Mouse (Mus musculus): ENCODE data around the gene 1810065E05Rik. TPM values are rescaled to one million over a fixed set of nuclear protein-coding genes. Genes with fewer than 3 reads are reported as not detected.

The 1810065E05Rik gene
- polyA plus RNA-seq (2016; fragmentation: Nextera tagmentation; extraction: Ambion mirVana), result not detected in 2 replicates

DNA sequence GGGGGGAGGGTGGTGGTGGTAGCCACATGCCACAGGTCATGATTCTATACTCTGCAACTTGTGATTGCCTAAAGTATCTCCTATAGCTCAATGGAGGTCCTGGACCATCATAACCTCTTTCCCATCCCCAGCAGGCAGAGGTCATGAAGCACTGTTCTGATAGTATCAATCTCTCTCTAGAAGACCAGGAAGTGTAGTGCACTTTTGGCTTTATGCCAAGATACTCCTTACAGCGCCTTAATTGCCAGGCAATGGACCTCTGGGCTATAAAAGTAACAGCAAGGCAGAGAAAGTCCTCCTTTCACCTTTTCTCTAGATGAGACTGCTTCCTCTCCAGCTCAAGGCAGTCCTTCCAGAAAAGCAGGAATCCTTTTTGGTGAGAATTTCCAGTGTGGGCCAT is at the start of gene 1810065E05Rik:
TSS of gene 1810065E05Rik (plus strand) at position 297 of the 400 bp plus-strand sequence.
- Histone ChIP-seq H3K36me3 (no peaks in the 10 kb centered on the region), H3K4me1 (no peaks in the 10 kb centered on the region), H3K9ac (no peak within 1 kb of the TSS), H3K27ac (no peak within 1 kb of the TSS), H3K4me2 (replicated peaks) (no peak within 1 kb of the TSS), H3K27me3 (replicated peaks) (no peaks in the 10 kb centered on the region), H3K4me3 (no peak within 1 kb of the TSS), H3K9me3 (no peaks in the 10 kb centered on the region)
- 61% methylated on average over 1 of the region's 1 CpGs for WGBS
- ATAC-seq (ENCODE audit: low FRiP score, low read depth), result no peak

DNA sequence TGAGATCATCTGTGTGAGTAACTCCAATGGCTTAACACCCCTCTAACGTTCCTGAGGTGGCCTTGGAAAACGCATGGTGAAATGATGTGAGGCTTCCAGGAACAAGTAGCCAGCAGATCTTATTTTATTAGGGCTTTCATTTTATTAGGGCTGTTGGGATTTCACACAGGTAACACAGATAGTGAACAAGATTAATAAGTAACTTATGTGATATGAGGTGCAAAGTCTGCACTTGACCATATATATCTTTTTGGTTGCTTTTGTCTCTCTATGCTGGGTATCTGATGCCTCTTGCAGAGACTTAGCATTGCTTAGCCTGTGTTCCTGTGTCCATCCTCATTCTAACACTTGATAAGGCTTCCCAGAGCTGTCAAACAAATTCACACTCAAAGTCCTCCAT is 43.6 kb upstream of the 1810065E05Rik start:
- no peak for ATAC-seq (ENCODE audit: low FRiP score, low read depth)
- WGBS, result 88% methylated on average over 2 of the region's 2 CpGs
- Histone ChIP-seq H3K4me3 (no peak overlapping the region), H3K27ac (no peak overlapping the region), H3K4me1 (no peaks in the 10 kb centered on the region), H3K9me3 (no peaks in the 10 kb centered on the region), H3K36me3 (no peaks in the 10 kb centered on the region), H3K4me2 (replicated peaks) (no peak overlapping the region), H3K27me3 (replicated peaks) (no peaks in the 10 kb centered on the region), H3K9ac (no peak overlapping the region)

DNA sequence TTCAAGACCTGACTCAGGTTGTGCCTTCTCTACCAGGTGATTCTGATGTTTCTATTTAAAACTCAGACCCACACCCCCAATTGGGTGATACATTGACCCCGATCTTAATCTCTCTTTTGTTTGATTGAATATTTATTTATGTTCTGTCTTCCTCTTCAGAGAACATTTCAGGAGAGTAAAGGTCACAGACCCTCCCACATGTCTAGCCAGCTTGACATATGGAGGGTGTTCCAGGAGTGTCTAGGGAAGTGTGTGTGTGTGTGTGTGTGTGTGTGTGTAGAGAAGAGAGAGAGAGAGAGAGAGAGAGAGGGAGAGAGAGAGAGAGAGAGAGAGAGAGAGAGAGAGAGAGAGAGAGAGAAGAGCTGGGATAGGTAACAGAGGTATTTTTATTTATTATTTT is 43.2 kb upstream of the 1810065E05Rik start:
- 71% methylated on average over 1 of the region's 1 CpGs for WGBS
- no peak for ATAC-seq (ENCODE audit: low FRiP score, low read depth)

DNA sequence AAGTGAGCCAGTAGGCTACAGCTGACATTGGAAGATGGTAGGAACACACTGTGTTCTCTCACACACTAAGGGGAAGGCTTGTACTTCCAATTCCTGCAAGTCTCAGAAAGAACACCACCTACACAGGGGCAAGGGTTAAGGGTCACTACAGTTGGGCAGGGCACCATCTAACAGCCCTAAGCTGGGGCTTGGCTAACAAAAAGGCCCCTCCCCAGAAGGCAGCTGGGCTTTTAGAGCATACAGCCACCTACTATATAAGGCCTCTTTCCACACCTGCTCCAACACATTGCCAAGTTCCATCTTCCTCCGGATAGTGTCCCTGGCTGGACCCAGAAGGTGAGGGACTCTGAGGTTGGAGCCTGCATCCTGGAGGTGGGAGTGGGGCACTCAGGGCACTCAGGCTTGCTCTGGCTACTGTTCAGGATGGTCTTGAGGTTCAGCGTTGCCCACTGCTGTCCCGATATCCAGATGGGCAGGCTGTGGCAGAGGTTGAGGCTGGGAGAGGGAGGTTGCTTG is 42.1 kb upstream of the 1810065E05Rik start, which contains the start of gene Lypd8:
TSS of gene Lypd8 (plus strand) at position 281 of the 516 bp plus-strand sequence.
- H3K9me3 ChIP-seq, result no peaks in the 10 kb centered on the region
- no peak within 1 kb of the TSS for H3K9ac ChIP-seq
- H3K36me3 ChIP-seq, result no peaks in the 10 kb centered on the region
- H3K27me3 ChIP-seq (replicated peaks), result no peaks in the 10 kb centered on the region
- H3K4me1 ChIP-seq, result no peaks in the 10 kb centered on the region
- 89% methylated on average over 3 of the region's 3 CpGs for WGBS
- H3K4me3 ChIP-seq, result no peak within 1 kb of the TSS
- H3K27ac ChIP-seq, result no peak within 1 kb of the TSS
- ATAC-seq (ENCODE audit: low FRiP score, low read depth), result no peak
- H3K4me2 ChIP-seq (replicated peaks), result no peak within 1 kb of the TSS

More for the DNA sequence above, 43.2 kb upstream of the 1810065E05Rik start:
- no peaks in the 10 kb centered on the region for H3K27me3 ChIP-seq (replicated peaks)
- H3K4me2 ChIP-seq (replicated peaks), result no peak overlapping the region
- no peaks in the 10 kb centered on the region for H3K36me3 ChIP-seq
- no peak overlapping the region for H3K4me3 ChIP-seq
- no peak overlapping the region for H3K27ac ChIP-seq
- H3K9me3 ChIP-seq, result no peaks in the 10 kb centered on the region
- no peaks in the 10 kb centered on the region for H3K4me1 ChIP-seq
- H3K9ac ChIP-seq, result no peak overlapping the region

DNA sequence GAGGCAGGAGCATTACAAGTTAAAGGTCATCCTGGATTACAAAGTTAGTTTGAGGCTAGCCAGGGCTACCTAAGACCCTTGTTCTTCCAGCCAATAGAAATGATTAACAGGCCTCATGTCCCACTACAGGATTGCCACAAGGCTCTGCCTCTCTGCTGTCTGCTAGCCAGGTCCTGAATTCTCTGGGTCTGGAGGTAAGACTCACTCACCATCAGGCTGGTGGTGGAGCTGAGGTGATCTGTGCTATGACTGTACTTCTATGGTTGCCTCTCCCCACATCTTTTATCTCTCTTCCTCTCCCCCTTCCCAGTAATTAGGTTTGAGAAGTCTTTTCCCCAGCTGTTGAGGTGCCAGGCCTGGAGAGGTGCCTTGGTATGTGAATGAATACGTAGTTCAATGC is 41.4 kb upstream of the 1810065E05Rik start:
- H3K27ac ChIP-seq, result no peak overlapping the region
- H3K4me3 ChIP-seq, result no peak overlapping the region
- no peaks in the 10 kb centered on the region for H3K36me3 ChIP-seq
- 93% methylated on average over 1 of the region's 1 CpGs for WGBS
- no peak for ATAC-seq (ENCODE audit: low FRiP score, low read depth)
- no peak overlapping the region for H3K9ac ChIP-seq
- H3K4me1 ChIP-seq, result no peaks in the 10 kb centered on the region
- no peaks in the 10 kb centered on the region for H3K27me3 ChIP-seq (replicated peaks)
- H3K9me3 ChIP-seq, result no peaks in the 10 kb centered on the region
- no peak overlapping the region for H3K4me2 ChIP-seq (replicated peaks)

DNA sequence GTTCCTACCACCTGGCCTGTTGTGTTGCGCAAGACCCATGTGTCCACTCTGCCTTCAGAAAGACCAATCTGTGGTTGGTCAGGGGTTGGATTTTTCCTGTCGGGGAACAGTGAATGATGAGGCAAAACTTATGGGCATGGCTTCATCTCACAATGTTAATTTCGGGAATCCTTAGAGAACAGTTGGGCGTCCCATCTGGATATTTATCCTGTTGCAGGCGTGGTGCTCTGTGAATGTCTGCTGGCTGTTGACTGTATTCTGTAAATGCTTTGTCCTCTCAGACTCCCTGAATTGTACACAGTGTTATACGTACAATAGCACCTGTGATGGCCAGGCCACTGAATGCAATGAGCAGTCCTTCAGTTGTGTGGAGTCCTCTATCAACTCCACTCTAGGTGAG is 38.4 kb upstream of the 1810065E05Rik start:
- H3K4me1 ChIP-seq, result no peaks in the 10 kb centered on the region
- H3K9ac ChIP-seq, result no peak overlapping the region
- WGBS, result 91% methylated on average over 6 of the region's 6 CpGs
- H3K36me3 ChIP-seq, result no peaks in the 10 kb centered on the region
- no peak overlapping the region for H3K4me3 ChIP-seq
- ATAC-seq (ENCODE audit: low FRiP score, low read depth), result no peak
- H3K27ac ChIP-seq, result no peak overlapping the region
- no peaks in the 10 kb centered on the region for H3K9me3 ChIP-seq
- no peaks in the 10 kb centered on the region for H3K27me3 ChIP-seq (replicated peaks)
- H3K4me2 ChIP-seq (replicated peaks), result no peak overlapping the region

DNA sequence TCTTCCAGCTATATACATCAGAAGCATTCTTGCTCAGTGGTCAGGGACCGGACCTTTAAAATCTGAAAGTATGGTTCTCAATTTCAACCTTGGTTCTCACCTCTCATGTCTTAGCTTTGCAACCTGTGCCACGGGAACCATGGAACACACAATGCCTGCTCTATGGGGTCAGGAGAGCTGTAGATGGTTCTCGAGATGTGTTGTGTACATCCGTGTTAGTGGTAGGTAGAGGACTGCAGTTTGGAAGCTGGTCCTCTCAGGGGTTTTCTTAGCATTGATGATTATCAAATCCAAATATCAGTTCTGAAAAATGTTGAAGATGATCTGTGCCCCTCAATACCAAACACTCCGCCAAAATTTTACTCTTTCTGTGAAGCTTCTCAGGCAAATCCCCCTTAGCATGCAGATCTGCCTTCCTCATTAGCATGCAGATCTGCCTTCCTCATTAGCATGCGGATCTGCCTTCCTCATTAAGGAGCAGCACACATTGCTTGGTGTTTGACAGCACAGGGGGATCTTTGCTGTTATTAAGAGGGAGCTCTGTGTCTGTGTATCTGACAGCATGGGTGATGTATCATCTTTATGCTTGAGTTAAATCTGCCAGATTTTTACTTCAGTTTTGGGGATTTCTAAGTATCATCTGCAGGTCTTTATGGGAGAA is 20.8 kb upstream of the 1810065E05Rik start:
- ATAC-seq (ENCODE audit: low FRiP score, low read depth), result peak; percentile 58; the same call in 1 of the 2 replicates
- Histone ChIP-seq H3K9ac (no peak overlapping the region), H3K4me3 (no peak overlapping the region), H3K4me1 (no peaks in the 10 kb centered on the region), H3K36me3 (no peaks in the 10 kb centered on the region), H3K4me2 (replicated peaks) (no peak overlapping the region), H3K27me3 (replicated peaks) (no peaks in the 10 kb centered on the region), H3K9me3 (no peaks in the 10 kb centered on the region), H3K27ac (no peak overlapping the region)
- 51% methylated on average over 6 of the region's 6 CpGs for WGBS

DNA sequence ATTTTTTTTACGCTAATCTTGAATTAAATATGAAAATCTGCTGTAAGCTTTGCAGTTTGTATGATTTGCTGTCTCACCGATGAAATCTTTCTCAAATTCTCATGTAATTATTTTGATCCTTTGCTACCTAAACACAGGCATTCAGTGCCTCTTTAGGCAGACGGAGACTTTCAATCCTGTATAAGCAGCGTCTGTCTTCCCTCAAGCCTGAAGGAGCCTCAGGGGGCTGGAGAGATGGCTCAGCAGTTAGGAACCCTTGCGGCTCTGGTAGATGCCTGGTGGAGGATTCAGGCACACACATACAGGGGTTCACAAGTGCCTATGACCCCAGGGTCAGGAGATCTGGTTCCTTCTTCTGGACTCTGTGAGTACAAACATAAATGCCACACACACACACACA is 20.3 kb upstream of the 1810065E05Rik start:
- no peak overlapping the region for H3K27ac ChIP-seq
- WGBS, result 49% methylated on average over 5 of the region's 5 CpGs
- ATAC-seq (ENCODE audit: low FRiP score, low read depth), result 0 out of 2 replicates have a peak, but pooled peaks have one; percentile 29

DNA sequence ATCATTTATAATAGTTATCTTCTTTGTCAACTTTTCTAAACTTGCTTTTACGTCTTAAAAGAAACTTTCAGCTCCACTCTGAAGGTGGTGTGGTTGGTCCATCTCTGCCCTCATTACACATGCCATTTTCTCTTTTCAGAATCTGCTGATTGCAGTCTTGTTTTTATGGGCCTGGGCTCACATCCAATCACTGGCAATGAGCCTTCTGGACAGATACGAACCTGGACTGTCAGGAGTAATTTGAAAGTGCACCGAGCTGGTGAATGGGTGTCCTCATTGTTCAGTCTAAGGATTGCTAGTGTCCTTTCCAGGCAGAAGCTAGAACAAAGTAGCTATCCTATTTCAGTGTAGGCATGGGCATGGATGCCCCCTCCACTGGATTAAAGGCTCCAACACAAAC is 12.8 kb upstream of the 1810065E05Rik start:
- Histone ChIP-seq H3K27ac (no peak overlapping the region), H3K4me2 (replicated peaks) (no peak overlapping the region), H3K36me3 (no peaks in the 10 kb centered on the region), H3K4me1 (no peaks in the 10 kb centered on the region), H3K9me3 (no peaks in the 10 kb centered on the region), H3K27me3 (replicated peaks) (no peaks in the 10 kb centered on the region), H3K9ac (no peak overlapping the region), H3K4me3 (no peak overlapping the region)
- 75% methylated on average over 3 of the region's 3 CpGs for WGBS
- ATAC-seq (ENCODE audit: low FRiP score, low read depth), result no peak

More for the DNA sequence above, 20.3 kb upstream of the 1810065E05Rik start:
- no peak overlapping the region for H3K4me2 ChIP-seq (replicated peaks)
- no peaks in the 10 kb centered on the region for H3K27me3 ChIP-seq (replicated peaks)
- no peaks in the 10 kb centered on the region for H3K9me3 ChIP-seq
- H3K4me1 ChIP-seq, result no peaks in the 10 kb centered on the region
- H3K9ac ChIP-seq, result no peak overlapping the region
- no peaks in the 10 kb centered on the region for H3K36me3 ChIP-seq
- no peak overlapping the region for H3K4me3 ChIP-seq

DNA sequence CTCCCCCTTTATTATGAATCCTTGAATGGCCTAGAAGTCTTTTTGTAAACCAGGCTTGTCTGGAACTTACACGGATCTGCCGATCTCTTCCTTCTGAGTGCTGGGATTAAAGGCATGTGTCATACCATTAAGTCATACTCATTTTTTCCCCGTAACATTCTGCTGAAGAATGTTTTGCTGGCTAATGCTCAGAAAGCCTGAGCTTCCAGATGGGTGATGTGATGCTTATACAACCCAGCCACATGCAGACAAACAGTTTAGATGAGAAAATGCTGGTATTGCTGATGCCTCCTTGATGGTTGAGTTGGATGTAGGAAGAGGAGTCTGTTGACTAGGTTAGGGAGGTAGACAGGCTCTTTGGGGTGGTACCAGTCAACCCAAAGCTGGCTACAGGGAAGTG is 2.6 kb upstream of the 1810065E05Rik start:
- Histone ChIP-seq H3K4me1 (no peaks in the 10 kb centered on the region), H3K36me3 (no peaks in the 10 kb centered on the region), H3K27ac (no peak overlapping the region), H3K4me2 (replicated peaks) (no peak overlapping the region), H3K27me3 (replicated peaks) (no peaks in the 10 kb centered on the region), H3K9ac (no peak overlapping the region), H3K4me3 (no peak overlapping the region), H3K9me3 (no peaks in the 10 kb centered on the region)
- 89% methylated on average over 3 of the region's 3 CpGs for WGBS
- no peak for ATAC-seq (ENCODE audit: low FRiP score, low read depth)

DNA sequence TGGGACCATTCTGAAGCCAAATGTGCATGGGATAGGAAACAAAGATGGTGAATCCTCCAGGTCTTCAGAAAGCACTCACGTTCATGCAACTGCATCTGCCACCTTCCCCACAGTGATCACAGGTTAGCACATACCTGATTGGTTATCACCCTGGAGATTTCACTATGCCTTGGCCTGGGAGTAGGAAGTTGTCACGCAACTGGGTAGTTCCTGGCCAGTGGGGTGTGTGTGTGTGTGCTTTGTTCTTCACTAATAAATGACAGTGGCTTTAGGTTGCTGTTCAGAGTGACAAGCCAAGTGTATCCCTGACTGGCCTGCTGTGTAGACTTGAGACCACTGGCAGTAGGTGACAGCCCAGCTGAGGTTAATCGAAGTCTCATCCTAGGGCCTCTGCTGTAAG is 11.3 kb downstream of the 1810065E05Rik start, which contains the start of gene Gm12253:
TSS of gene Gm12253 (plus strand) at position 301 of the 400 bp plus-strand sequence.
- no peak for ATAC-seq (ENCODE audit: low FRiP score, low read depth)
- 89% methylated on average over 3 of the region's 3 CpGs for WGBS
- H3K4me3 ChIP-seq, result no peak within 1 kb of the TSS
- no peak within 1 kb of the TSS for H3K9ac ChIP-seq
- H3K27me3 ChIP-seq (replicated peaks), result no peaks in the 10 kb centered on the region
- no peaks in the 10 kb centered on the region for H3K9me3 ChIP-seq
- H3K4me2 ChIP-seq (replicated peaks), result no peak within 1 kb of the TSS
- H3K27ac ChIP-seq, result no peak within 1 kb of the TSS
- no peaks in the 10 kb centered on the region for H3K36me3 ChIP-seq
- H3K4me1 ChIP-seq, result no peaks in the 10 kb centered on the region

DNA sequence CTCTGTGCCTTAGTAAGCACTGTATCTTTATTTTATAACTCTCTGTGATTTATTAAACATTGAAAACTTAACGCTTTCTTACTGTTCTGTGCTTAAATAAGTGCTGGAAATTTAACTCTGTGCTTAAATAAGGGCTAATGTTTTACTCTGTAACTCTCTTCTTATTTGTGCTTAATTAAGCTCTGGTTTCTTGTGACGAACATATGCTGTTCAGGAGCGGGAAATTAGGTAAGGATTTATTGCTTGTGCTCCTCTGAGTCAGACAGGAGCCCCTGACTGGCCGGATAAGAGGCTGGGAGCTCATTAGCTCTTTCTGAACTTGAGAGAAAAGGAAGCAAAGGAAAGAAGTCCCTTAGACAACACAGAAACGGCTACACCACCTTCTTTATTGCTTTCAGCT is 17.0 kb downstream of the 1810065E05Rik start:
- H3K27me3 ChIP-seq (replicated peaks), result no peaks in the 10 kb centered on the region
- WGBS, result 36% methylated on average over 5 of the region's 5 CpGs
- no peak overlapping the region for H3K9ac ChIP-seq
- H3K27ac ChIP-seq, result no peak overlapping the region
- no peaks in the 10 kb centered on the region for H3K9me3 ChIP-seq
- ATAC-seq (ENCODE audit: low FRiP score, low read depth), result no peak
- H3K36me3 ChIP-seq, result no peaks in the 10 kb centered on the region
- H3K4me2 ChIP-seq (replicated peaks), result no peak overlapping the region
- no peak overlapping the region for H3K4me3 ChIP-seq
- no peaks in the 10 kb centered on the region for H3K4me1 ChIP-seq

DNA sequence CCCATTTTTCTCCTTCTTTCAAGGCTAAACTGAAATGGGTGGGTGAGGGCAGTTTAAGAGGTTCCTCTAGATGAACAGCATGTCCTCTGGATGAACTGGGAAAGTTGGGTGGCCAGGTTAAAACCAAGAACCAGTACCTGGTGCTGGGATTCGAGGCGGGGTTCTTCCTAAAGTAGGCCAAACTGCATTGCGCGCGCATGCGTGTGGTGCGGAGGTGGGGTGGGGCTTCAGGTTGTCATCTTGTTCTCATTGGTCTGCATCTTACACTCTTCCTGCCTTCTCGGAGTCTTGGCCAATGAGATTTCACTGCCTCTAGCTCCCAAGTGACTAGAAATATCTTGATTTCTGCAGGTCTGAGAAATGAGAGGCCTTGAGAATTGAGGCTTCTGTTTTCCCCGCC is 31.8 kb downstream of the 1810065E05Rik start, which contains the start of gene Lypd9:
TSS of gene Lypd9 (minus strand) at position 165 of the 400 bp plus-strand sequence.
- Histone ChIP-seq H3K9ac (no peak within 1 kb of the TSS), H3K27me3 (replicated peaks) (no peaks in the 10 kb centered on the region), H3K4me2 (replicated peaks) (no peak within 1 kb of the TSS), H3K9me3 (0 out of 2 replicates have a peak, but pooled peaks cover 6% of the 10 kb centered on the region), H3K4me1 (no peaks in the 10 kb centered on the region), H3K36me3 (no peaks in the 10 kb centered on the region), H3K4me3 (no peak within 1 kb of the TSS), H3K27ac (no peak within 1 kb of the TSS)
- no peak for ATAC-seq (ENCODE audit: low FRiP score, low read depth)
- WGBS, result 97% methylated on average over 9 of the region's 9 CpGs
